Mouse (Mus musculus) gonadal fat pad, adult 2 months (tissue): Measurements from ENCODE around the gene Rabl2. TPM values are rescaled to one million over a fixed set of nuclear protein-coding genes. Genes with fewer than 3 reads are reported as not detected.

Experiments used
- DNase-seq: peaks from one replicate; pipeline ENCODE4 v3.0.0-alpha.2; 2012; ENCODE audit warnings: low read depth
- polyA plus RNA-seq: library from polyadenylated mRNA; depleted of rRNA; stranded (reverse); fragments of >200 nt; gene quantifications from 2 replicates; pipeline ENCODE4 v1.2.3, GENCODE M21; 2012; rRNA removed

Rabl2 gene
- 19.8 and 23.4 TPM in 2 replicates for polyA plus RNA-seq

DNA sequence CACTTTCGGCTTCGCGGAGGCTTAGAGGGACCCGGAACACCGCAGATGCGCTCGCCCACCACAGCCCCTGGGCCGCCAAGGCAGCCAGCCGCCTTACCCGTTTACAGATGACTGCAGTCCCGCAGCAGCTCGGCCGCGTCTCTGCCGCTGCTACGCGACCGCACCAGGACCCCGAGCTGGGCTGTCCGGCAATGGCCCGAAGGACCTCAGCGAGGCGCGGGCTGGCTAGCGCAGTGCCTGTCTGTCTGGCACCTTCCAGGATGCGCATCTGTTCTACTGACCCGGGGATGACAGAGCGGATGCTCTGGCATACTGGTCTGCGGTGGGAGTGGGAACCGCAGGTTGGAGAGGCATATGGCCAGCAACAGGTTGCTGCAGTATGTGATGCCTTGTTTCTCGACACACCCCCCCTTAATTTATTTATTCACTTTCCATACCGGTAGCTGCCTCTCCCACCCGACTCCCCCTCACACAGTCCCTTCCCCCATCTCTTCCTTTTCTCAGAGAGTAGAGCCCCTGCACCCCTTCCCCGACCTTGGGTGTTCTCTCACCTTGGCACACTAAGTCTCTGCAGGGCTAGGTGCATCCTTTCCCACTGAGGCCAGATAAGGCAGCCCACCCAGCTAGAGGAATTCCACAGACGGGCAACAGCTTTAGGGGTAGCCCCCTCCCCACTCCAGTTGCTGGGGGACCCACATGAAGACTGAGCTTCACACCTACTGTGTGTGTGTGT is at the start of gene Rabl2:
Rabl2 (minus strand) TSS at position 201 of the 733 bp plus-strand sequence.
- peak; percentile 6 for DNase-seq

DNA sequence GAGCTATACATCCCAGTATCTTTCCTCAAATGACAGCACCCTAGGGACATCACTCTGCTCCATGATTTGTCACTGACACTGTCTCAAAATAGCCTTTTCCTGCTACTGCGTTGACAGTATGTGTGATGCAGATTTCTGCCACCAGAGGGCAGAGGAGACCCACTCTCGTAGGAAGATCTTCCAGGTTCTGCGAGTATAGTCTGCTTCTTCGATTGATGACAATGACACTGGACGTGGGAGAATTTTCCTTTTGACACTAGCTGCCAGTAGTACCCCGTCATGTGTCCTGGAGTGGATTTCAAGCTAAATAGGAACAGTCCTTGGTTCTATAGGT is 31.9 kb upstream of the Rabl2 start:
- peak; percentile 8 for DNase-seq

DNA sequence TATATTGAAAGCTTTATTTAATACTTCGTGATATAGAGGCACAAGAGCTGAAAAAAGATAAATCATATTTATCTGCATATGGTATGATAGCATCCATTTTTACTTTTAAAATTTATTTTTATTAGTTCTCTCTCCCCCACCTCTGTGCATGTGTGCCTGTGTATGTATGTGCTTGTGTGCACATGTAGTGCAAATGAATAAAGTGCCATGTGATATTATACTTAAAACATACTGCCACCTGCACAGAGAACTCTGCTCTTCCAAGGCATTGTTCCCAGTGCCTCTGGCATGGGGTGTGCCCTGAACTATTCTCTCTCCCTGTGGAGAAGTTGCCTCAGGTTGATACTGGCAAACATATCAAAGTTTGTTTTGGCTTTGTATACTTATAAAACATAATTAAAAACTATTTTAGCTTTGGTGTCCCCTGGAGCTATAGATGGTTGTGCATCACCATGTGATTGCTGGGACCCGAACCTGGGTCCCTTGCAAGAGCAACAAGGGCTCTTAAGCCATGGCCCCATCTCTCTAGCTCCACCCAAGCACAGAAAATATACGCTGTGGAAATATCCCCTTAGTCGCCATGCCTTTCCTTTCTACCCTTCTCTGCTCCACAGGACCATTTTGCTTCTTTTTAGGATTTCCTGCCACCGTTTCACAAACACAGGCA is 31.4 kb upstream of the Rabl2 start:
- DNase-seq = no peak

DNA sequence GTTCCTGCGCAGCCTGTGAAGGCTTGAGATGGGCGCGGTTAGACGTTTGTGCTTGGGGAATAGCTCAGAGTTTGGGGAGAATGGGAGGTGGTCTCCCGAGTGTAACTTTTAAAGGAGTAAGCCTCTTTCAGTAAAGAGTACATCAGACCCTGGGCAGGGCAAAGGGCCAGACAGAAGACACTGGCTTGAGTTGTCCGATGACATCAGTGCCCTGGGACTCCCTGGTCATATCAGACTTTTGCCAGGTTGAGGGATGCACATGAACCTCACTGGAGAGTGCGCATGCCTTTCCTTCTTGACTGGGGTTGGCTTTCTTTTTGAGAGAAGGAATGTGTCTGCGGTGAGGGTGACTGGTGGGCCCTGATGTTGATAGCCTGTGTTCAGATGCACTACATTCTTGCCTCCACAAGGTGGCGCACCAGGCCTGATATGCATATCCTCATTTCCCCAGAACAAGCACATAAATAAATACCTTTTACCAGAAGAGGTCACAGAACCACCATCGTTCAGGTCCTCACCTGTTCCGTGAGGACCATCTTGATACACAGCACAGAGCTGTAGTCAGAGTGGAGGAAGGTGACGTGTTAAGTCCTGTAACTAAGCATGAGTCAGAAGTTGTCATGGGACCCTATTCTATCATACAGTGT is 30.7 kb upstream of the Rabl2 start:
- no peak for DNase-seq

DNA sequence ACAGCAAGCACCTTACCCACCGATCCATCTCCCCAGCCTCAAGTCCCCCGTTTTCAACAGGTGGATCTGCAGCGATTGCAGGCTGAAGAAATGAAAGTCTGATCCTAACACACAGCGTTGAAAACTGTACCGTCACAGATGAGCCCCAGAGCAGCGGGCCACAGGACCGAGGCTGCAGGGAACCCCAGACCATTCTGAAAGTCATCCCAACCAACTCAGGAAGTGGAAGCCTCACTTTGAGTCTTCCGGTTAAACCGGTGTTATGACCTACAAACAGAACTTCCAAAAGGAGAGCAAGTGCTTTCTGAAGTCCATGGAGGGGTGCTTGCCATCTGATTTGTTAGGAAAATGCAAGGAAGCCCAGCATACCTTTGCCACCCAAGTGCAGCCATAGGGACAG is 16.2 kb upstream of the Rabl2 start:
- no peak for DNase-seq

DNA sequence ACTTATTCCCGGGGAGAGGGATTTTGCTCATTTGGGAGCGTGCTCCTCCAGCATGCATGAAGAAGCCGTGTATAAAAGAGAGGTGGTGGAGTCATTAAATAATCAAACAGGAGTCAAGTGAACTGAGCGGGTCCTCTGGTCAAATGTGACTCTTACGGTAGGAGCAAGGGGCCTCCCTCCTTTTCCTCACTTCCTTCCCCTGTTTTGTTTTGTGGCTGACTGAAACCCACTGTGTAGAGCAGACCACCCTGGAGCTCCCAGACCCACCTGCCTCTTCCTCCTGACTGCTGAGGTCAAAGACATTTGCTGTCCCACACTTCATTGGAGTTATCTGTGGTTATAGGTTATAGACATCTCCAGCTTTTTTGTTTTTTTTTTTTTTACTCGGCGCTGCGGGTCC is 15.8 kb upstream of the Rabl2 start:
- no peak for DNase-seq

DNA sequence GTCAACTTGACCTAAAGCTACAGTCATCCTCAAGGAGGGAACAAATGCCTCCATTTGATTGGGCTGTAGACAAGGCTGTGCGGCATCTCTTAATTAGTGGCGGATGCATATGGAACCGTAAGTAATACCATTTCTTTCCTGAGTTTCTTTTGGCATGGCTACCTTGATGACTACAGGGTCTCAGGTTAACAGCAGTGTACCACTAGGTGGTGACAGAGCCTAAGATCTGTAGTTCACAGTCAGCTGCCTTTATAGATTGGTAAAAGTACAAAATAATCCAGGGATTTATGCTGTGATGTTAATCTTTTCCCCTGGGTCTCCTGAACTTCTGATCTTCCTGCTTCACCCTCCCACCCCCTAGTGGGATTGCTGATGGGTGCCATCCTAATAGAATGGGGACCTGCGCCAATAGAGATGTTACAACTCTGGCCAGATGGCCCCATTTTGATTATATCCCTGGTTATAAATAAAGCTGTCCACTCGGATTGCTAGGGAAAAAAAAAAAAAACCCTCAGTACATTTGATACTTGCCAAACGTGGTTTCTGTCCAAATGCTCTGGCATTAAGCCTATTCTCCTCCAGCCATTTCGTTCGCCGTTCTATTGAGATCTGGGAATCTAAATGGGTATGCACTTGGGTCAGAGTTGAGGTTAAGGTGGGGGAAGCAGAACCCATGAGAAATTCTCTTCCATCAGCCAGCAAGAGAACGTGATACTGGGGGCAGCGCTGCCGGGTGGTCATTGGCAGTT is 14.3 kb upstream of the Rabl2 start:
- DNase-seq = no peak

DNA sequence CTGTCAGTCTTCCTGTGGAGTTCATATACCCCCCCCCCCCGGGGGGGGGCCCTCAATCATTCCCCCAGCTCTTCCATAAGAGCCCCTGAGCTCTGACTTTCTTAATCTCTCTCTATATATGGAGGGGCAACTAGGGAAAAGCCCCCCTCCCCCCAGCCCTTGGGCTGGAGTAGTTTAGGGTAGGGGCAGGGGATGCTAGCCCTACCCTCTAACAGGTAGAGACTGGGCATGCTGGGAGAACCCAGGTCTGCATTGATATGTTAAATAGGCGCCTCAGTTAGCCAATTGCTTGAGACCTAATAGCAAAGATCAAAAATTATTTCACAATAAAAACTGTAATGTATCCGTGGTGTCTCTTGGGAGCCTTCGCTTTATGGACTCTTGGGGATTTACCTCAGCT is 825 bp upstream of the Rabl2 start:
- DNase-seq = no peak

DNA sequence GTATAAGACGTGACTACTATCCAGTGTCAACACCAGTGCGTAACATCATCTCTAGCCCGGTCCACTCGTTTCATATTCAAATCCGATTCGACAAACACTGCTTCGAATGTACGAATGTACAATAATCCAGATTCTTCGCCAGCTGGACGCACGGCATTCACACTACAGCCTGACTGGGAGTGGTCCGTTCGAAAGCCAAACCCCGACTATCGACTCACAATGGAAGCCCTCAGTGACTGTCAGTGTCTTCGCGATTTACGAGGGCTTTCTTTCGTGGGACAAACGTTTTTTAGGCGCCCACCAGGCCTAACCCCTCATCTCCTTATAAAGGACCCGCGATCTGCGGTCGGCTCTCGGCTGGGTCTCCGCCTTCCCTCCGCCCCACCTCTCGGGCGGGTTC is 406 bp downstream of the Rabl2 start:
- DNase-seq = no peak

DNA sequence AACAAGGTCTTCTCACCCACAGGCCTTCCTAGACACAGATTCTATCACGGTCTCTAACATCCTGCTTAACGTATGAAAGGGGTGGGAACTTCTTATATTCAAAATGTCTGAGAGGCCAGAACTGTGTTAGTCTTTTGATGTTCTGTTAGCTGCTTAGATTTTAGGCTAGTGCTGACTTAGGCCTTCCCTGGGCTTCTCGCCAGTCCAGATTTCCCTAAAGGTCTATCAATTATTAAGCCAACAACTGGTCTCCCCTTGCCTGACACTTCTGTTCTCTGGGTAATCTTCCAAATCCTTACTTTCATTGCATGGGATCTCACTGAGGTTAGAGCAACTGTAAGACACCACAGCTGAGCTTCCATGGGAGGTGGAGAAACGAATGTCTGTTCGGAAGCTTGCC is 2.6 kb downstream of the Rabl2 start:
- no peak for DNase-seq

DNA sequence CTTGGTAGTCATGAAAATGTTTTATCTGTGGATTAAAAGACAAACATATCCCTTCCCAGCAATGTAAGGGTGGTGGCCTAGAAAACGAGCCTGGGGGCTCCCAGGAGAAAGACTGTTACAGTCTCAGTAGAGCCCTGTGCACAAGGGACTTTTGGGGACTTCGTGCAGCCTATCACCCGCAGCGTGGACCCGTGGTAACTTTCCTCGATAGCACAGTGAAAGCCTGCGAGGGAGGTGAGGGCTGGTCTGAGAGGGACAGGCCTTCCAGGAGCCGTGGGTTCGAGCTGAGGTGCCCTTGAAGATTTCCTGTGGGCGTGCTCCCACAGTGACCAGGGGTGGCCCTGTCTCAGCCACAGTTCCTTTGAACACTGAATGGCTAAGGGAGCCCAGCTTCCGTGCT is 6.1 kb downstream of the Rabl2 start:
- no peak for DNase-seq

DNA sequence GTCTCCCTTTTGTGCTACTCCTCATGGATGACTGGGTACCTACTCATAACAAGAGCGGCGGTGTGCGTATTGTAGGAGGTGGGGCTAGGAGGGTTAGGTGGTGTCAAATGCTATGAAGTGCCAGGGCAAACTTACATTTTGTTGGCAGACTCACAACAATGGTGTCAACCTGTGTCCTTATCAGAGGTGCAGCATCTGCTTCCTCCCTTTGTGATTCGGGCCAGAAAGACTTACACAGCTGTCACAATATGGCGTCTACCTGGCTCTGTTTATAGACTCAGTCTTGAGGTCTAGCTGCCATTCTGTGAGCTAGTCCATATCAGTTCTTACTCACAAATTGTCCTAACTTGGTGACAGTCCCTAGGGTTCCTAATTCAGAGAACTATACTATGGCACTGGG is 6.6 kb downstream of the Rabl2 start:
- DNase-seq = no peak

DNA sequence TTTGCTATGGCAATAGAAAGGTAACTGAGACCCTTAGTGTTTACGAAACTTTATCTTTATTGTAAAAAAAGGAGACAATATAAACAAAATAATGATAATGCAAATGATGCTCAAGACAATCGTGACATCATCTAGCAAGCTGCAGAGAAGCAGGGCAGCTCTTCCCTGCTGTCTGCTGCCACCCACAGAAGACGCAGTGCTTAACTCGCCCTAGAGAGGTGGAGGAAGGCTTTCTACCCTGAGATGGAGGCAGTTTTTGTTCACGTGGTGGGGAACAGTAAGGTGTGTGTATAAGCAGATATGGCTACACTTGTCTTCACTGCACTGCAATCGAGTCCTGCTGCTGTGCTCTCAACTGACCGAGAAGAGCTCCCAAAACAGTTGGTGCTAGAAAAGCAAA is 9.2 kb downstream of the Rabl2 start:
- no peak for DNase-seq

DNA sequence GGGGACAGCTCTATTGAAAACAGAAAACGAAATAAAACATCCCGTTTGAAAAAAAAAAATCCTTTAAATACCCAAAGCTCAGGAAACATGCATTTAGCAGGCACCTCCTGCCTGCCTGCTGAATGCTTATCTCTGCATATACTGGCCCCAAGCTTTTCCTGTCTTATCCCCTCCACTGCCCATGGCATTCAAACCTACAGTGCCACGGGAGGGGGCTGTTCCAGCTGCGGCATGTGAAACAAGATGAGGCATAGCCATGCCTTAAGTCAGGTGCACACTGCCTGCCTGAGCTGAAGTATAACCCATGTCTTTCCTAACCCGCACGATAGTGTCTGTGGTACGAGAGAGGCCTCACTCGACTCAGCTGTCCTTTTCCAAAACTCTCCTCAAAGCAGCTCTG is 19.6 kb downstream of the Rabl2 start:
- no peak for DNase-seq

DNA sequence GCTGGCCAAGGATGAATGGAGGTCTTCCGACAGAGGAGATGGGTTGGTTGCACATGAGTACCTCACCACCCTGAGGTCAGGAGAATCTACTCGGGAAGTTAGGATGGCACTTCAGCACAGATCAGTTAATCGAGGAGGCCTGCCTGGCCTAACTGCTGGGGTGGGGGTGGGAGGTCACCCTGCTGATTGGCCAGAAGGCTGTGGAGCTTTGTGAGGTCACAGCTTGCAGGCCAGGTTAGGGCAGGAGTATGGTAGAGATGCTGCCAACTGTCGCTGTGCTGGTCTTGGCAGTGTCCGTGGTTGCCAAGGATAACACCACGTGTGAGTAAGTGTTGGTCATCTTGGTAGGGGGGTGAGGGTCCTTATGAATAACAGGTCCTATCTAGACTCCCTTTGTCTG is 23.6 kb downstream of the Rabl2 start, which contains the start of gene Acr:
Acr (plus strand) TSS at position 213 of the 400 bp plus-strand sequence.
- no peak for DNase-seq

DNA sequence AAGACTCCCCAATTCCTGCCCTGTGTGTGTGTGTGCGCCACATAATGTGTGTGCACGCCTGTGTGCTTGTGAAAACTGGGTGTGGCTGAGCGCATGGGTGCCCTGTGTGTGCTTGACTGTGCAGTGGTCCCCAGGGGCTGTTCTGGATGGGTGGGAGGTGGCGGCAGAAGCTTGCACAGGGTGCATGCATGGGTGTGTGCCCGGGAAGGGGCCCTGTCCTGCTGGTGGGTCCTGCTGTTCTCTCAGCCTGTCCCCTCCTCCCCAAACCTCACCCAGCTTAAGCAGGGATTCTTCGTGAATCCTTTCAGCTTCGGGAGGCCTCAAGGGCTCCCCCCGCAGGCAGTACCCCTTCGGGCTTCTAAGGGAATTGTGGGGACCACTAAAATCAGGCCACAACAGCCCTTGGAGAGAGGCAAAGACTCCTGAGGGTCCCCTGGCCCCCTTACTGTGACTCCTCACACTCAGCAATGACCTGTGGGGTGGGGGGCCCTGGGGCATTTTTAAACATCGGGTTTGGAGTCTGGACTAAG is 32.5 kb downstream of the Rabl2 start:
- DNase-seq = no peak

DNA sequence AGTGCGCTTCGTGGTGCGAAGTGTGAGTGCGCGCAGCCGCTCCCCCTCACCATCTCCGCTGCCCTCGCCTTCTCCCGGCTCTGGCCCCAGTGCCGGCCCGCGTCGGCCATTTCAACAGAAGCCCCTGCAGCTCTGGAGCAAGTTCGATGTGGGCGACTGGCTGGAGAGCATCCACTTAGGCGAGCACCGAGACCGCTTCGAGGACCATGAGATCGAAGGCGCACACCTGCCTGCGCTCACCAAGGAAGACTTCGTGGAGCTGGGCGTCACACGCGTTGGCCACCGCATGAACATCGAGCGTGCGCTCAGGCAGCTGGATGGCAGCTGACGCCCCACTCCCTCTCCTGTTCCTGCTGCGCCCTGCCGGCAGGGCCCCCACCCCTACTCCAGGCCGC is 33.7 kb downstream of the Rabl2 start:
- no peak for DNase-seq

DNA sequence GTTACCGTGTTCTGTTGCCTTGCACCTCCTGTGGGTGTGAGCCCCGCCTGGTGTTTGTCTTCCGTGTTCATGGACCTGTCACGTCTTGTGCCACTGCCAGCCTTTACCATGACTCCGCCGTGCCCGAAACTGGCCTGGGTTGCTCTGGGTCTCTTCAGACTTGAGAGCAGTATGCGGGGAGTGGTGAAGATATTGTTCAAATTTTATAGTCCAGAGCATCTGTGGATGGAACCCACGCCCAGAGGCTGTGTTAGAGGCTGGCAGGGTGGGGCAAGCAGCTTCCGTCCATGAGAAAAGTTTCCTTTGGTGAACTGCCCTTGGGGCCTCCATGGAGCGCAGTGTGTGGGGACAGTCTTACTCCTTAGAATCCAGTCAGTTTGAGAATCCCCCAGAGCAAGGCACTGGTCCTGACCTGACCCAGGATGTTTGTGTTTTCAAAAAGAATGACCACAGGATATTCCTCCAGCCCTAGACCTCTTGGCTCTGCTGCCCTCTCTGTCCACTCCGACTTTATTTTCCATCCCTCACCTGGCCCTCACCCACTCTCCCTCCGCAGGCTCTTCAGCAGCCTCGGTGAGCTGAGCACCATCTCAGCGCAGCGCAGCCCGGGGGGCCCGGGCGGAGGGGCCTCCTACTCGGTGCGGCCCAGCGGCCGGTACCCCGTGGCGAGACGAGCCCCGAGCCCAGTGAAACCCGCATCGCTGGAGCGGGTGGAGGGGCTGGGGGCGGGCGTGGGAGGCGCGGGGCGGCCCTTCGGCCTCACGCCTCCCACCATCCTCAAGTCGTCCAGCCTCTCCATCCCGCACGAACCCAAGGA is 34.3 kb downstream of the Rabl2 start:
- no peak for DNase-seq

DNA sequence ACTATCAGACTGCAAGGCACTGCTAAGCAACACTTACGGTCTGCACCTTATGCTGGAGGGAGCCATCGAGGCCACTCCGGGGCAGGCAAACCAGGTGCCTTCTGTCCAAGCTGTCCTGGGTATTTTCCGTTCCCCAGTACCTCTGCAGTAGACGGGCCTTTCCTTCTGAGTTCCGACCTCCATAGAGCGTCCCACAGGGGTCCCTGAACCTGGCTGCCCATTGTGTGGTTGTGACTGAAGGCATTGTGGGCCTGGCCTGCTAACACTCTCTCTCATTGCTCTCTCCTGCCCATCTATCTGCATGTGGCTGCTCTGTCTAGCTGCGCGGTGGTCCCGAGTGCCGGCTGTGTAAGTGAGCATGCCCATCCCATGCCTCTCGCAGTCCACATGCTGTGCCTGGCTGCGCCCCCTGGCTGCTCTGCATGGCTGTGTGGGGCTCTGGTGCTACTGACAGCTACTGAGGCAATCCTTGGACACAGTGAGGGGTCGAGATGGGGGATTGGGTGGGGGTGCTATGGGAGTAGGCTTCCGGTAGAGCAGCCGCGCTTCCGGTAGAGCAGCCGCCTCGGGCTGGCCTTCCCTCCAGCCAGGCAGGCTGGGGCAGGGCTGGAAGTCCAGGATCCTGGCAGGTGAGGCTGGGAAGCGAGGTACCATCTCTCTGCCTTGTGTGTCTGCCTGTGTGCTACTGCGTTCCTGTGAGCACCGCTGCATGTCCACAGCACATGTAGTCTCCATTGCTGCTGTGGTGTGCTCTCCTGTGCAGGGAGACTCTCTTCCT is 35.1 kb downstream of the Rabl2 start:
- DNase-seq = no peak

DNA sequence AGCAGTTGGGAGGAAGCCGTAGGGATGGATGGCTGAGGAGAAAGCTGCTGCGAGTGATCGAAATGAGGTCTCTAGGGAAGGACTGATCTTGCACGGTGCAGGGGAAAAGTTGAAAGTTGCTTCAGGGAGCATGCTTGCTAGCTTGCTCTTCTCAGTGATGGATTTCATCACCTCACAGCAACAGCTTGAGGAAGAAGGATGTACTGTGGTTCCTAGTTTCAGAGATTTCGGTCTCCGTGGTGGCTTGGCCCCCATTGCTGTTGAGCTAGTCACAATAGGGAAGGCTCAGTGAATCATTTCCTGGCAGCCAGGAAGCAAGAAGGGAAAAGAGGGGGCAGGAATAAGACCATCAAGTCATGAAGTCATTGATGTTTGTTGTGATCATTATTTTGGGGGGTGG is 36.1 kb downstream of the Rabl2 start:
- DNase-seq = no peak

DNA sequence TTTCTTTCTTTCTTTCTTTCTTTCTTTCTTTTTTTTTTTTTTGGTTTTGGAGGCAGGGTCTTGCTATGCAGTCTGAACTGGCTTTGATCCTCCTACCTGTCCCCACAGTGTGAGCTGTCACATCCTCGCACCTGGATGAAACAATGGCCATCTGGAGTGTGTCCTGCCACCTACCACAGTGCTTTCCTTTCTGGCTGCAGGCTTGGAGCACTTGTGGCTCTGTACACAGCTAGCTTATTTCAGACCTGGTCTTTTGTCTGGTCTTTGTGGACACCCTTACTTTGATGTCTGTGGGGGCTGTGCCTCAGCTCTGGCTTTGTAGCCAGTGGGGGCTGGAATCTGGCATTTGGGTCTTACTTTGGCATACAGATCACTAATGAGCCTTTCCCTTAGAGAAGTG is 40.0 kb downstream of the Rabl2 start:
- no peak for DNase-seq
